Mouse (Mus musculus) embryonic facial prominence, embryonic 11.5 days (tissue): ENCODE data around the gene Lipo4. TPM values are rescaled to one million over a fixed set of nuclear protein-coding genes. Genes with fewer than 3 reads are reported as not detected.
"Not testable (repeated sequence)": the region's sequence is repeated elsewhere in the genome, so short reads cannot be mapped to it uniquely, and the experiment has no call there.

Experiments used
- ATAC-seq: fragments of 200-750 bp; cut with Nextera tagmentation; replicated peaks from 2 replicates; pipeline ENCODE4 v1.8.0; 2017; ENCODE audit warnings: low read depth; ENCODE audit not compliant: insufficient number of reproducible peaks, low FRiP score, low TSS enrichment
- DNase-seq: peaks from one replicate; pipeline ENCODE4 v3.0.0-alpha.2; 2015; ENCODE audit warnings: low spot score
- H3K27ac ChIP-seq: fragments of 300-500 bp; sonication (generic); replicated peaks from 2 replicates; pipeline ENCODE4 v1.5.1; 2014; ENCODE audit warnings: mild to moderate bottlenecking, low read depth, low read length, control low read depth
- H3K27me3 ChIP-seq: fragments of 300-500 bp; sonication (generic); 2 replicates; pipeline ENCODE4 v1.6.1; 2014; ENCODE audit warnings: mild to moderate bottlenecking, low read length, moderate library complexity, mixed read lengths; ENCODE audit not compliant: control insufficient read depth, insufficient read depth
- H3K36me3 ChIP-seq: fragments of 300-500 bp; sonication (generic); replicated peaks from 2 replicates; pipeline ENCODE4 v1.6.1; 2014; ENCODE audit warnings: low read depth, mild to moderate bottlenecking, low read length, moderate library complexity, mixed read lengths; ENCODE audit not compliant: control insufficient read depth, insufficient read depth
- H3K4me1 ChIP-seq: fragments of 300-500 bp; sonication (generic); 2 replicates; pipeline ENCODE4 v1.6.1; 2014; ENCODE audit warnings: low read length, mixed read lengths; ENCODE audit not compliant: control insufficient read depth, insufficient read depth
- H3K4me2 ChIP-seq: fragments of 300-500 bp; sonication (generic); 2 replicates; pipeline ENCODE4 v1.6.1; 2014; ENCODE audit warnings: low read depth, mild to moderate bottlenecking, control low read depth, low read length, moderate library complexity
- H3K4me3 ChIP-seq: fragments of 300-500 bp; sonication (generic); 2 replicates; pipeline ENCODE4 v1.5.1; 2014; ENCODE audit warnings: low read depth, low read length, control low read depth
- H3K9ac ChIP-seq: fragments of 300-500 bp; sonication (generic); replicated peaks from 2 replicates; pipeline ENCODE4 v1.6.1; 2014; ENCODE audit warnings: mild to moderate bottlenecking, control low read depth, low read length
- H3K9me3 ChIP-seq: fragments of 300-500 bp; sonication (generic); replicated peaks from 2 replicates; pipeline ENCODE4 v1.6.1; 2016; ENCODE audit warnings: mild to moderate bottlenecking, low read length, inconsistent platforms, mixed read lengths; ENCODE audit not compliant: control insufficient read depth
- WGBS: fragments of 180-500 bp; shearing (Covaris S2); extraction: QIAGEN DNeasy Blood & Tissue Kit; methylation state at CpG from one replicate; pipeline ENCODE4 v1.1.7; 2014; 5-methylcytosine and 5-hydroxymethylcytosine counted together
- polyA plus RNA-seq: library from polyadenylated mRNA; unstranded; fragments of >200 nt; fragmentation: Nextera tagmentation; extraction: Ambion mirVana; gene quantifications from 2 replicates; pipeline ENCODE4 v1.2.1, GENCODE M21; 2014

Lipo4 gene
- not detected in 2 replicates for polyA plus RNA-seq

- H3K4me3 ChIP-seq, result no peak within 1 kb of the TSS
- DNase-seq (no peak), ATAC-seq (no peak)
- H3K36me3 ChIP-seq, result no peaks in the 10 kb centered on the region
- no peaks in the 10 kb centered on the region for H3K4me1 ChIP-seq
- H3K9me3 ChIP-seq, result no peaks in the 10 kb centered on the region
- no peak within 1 kb of the TSS for H3K27ac ChIP-seq
- H3K4me2 ChIP-seq, result no peak within 1 kb of the TSS
- H3K9ac ChIP-seq, result no peak within 1 kb of the TSS
- no peaks in the 10 kb centered on the region for H3K27me3 ChIP-seq
Observed at GRCm38 (mm10) chr19:33517680-33518079, at the start of gene Lipo4. Gene Lipo4, minus strand, starts transcription at chr19:33517780.

- H3K4me3 ChIP-seq, H3K9ac ChIP-seq, H3K4me1 ChIP-seq, H3K4me2 ChIP-seq, ATAC-seq, DNase-seq, H3K36me3 ChIP-seq, H3K9me3 ChIP-seq, H3K27me3 ChIP-seq, H3K27ac ChIP-seq: not testable (repeated sequence)
- WGBS, result 42% methylated on average over 4 of the region's 4 CpGs
Observed at GRCm38 (mm10) chr19:33456426-33456825, 61.2 kb downstream of the Lipo4 start.

- no peaks in the 10 kb centered on the region for H3K27me3 ChIP-seq
- no peak for ATAC-seq
- DNase-seq, result no peak
- no peak overlapping the region for H3K9ac ChIP-seq
- WGBS, result 67% methylated on average over 4 of the region's 4 CpGs
- H3K36me3 ChIP-seq, result no peaks in the 10 kb centered on the region
- H3K4me3 ChIP-seq, result no peak overlapping the region
- H3K9me3 ChIP-seq, result no peaks in the 10 kb centered on the region
- no peak overlapping the region for H3K4me2 ChIP-seq
- H3K4me1 ChIP-seq, result no peaks in the 10 kb centered on the region
- no peak overlapping the region for H3K27ac ChIP-seq
Observed at GRCm38 (mm10) chr19:33453725-33454124, 63.9 kb downstream of the Lipo4 start.

Other genes with a start within 250 kb of the Lipo4 start
- 4.7 and 6.0 TPM in 2 replicates for gene Rnls, start 125.5 kb downstream of the Lipo4 start, polyA plus RNA-seq
- gene Gm8978, start 107.5 kb upstream of the Lipo4 start, polyA plus RNA-seq, result not detected in 2 replicates
- gene Lipo2, start 233.6 kb upstream of the Lipo4 start, polyA plus RNA-seq, result 0.27 and 0.63 TPM in 2 replicates
- 10.1 and 11.9 TPM in 2 replicates for gene Lipo3, start 244.2 kb upstream of the Lipo4 start, polyA plus RNA-seq